Mouse (Mus musculus) myocyte (in vitro differentiated cells): ENCODE measurements around the gene BC030499.

ENCODE experiments used
- CEBPB ChIP-seq: IDR thresholded peaks from 2 replicates; pipeline ENCODE4 v1.6.1; 2011; ENCODE audit warnings: mild to moderate bottlenecking, moderate library complexity; ENCODE audit not compliant: poor library complexity, insufficient read depth, severe bottlenecking
- E2F4 ChIP-seq: IDR thresholded peaks from one replicate; pipeline ENCODE4 v1.6.1; 2011; ENCODE audit warnings: mild to moderate bottlenecking, control low read depth, moderate library complexity; ENCODE audit not compliant: insufficient read depth
- MAX ChIP-seq: IDR thresholded peaks from one replicate; pipeline ENCODE4 v1.6.1; 2011; ENCODE audit warnings: low read depth, mild to moderate bottlenecking, control low read depth
- POLR2A ChIP-seq: IDR thresholded peaks from one replicate; pipeline ENCODE4 v1.6.1; 2011; ENCODE audit warnings: low read depth, mild to moderate bottlenecking, control low read depth, moderate library complexity; ENCODE audit not compliant: insufficient read length
- POLR2AphosphoS2 ChIP-seq: IDR thresholded peaks from one replicate; pipeline ENCODE4 v1.6.1; 2011; ENCODE audit warnings: low read depth, control low read depth; ENCODE audit not compliant: insufficient read length

GRCm38 (mm10) chr11:78245627-78246317, 44.9 kb upstream of the BC030499 start, which contains the start of the genes Sdf2 and Supt6:
- TF ChIP-seq MAX (no peak), POLR2A (peak; percentile 98), POLR2AphosphoS2 (peak; percentile 97), E2F4 (no peak), CEBPB (no peak)
